Mouse (Mus musculus) liver, embryonic 14.5 days (tissue): ENCODE data around the gene Ccnt1. TPM values are rescaled to one million over a fixed set of nuclear protein-coding genes. Genes with fewer than 3 reads are reported as not detected.
"Not testable (repeated sequence)": the region's sequence is repeated elsewhere in the genome, so short reads cannot be mapped to it uniquely, and the experiment has no call there.

Experiments used
- ATAC-seq: fragments of 200-750 bp; cut with Nextera tagmentation; 2 replicates; pipeline ENCODE4 v1.8.0; 2017; ENCODE audit warnings: moderate number of reproducible peaks, mild to moderate bottlenecking, moderate library complexity; ENCODE audit not compliant: insufficient read depth
- DNase-seq, 3 experiments: peaks; one replicate each; pipeline ENCODE4 v3.0.0-alpha.2; 2012 to 2013; ENCODE audit warnings: low read depth in 3 of 3, low spot score in 3 of 3
- H3K27ac ChIP-seq: fragments of 300-500 bp; sonication (generic); 2 replicates; pipeline ENCODE4 v1.5.1; 2014; ENCODE audit warnings: moderate library complexity, mild to moderate bottlenecking, control low read depth, inconsistent platforms
- H3K27me3 ChIP-seq: fragments of 300-500 bp; sonication (generic); 2 replicates; pipeline ENCODE4 v1.6.1; 2014; ENCODE audit warnings: mild to moderate bottlenecking, low read length, moderate library complexity; ENCODE audit not compliant: control insufficient read depth, insufficient read depth
- H3K36me3 ChIP-seq: fragments of 300-500 bp; sonication (generic); replicated peaks from 2 replicates; pipeline ENCODE4 v1.6.1; 2014; ENCODE audit warnings: low read depth; ENCODE audit not compliant: control insufficient read depth, insufficient read depth
- H3K4me1 ChIP-seq, 2 experiments: fragments of 200-500 bp in 1 of 2; fragments of 300-500 bp in 1 of 2; sonication (generic) in 1 of 2; replicated peaks; 2 replicates each; pipeline ENCODE4 v1.6.1; 2012 to 2014; ENCODE audit warnings: antibody characterized with exemption in 1 of 2, inconsistent platforms in 1 of 2, low read length in 1 of 2; ENCODE audit not compliant: control insufficient read depth in 2 of 2, insufficient read depth in 2 of 2
- H3K4me2 ChIP-seq: fragments of 300-500 bp; sonication (generic); 2 replicates; pipeline ENCODE4 v1.6.1; 2014; ENCODE audit warnings: low read depth, mild to moderate bottlenecking, control low read depth, moderate library complexity
- H3K4me3 ChIP-seq, 2 experiments: fragments of 200-500 bp in 1 of 2; fragments of 300-500 bp in 1 of 2; sonication (generic) in 1 of 2; 2 replicates each; pipeline ENCODE4 v1.5.1; 2012 to 2014; ENCODE audit warnings: low read depth in 2 of 2, low read length in 2 of 2, mild to moderate bottlenecking in 2 of 2, control low read depth in 1 of 2, inconsistent platforms in 1 of 2, moderate library complexity in 1 of 2; ENCODE audit not compliant: insufficient read depth in 1 of 2
- H3K9ac ChIP-seq: fragments of 300-500 bp; sonication (generic); replicated peaks from 2 replicates; pipeline ENCODE4 v1.6.1; 2014; ENCODE audit warnings: mild to moderate bottlenecking, control low read depth, moderate library complexity
- H3K9me3 ChIP-seq: fragments of 300-500 bp; sonication (generic); 2 replicates; pipeline ENCODE4 v1.6.1; 2016; ENCODE audit warnings: low read length, mixed read lengths; ENCODE audit not compliant: control insufficient read depth
- CTCF ChIP-seq: IDR thresholded peaks from 2 replicates; pipeline ENCODE4 v1.5.1; 2016; ENCODE audit warnings: antibody characterized with exemption, low read depth, control low read depth
- EP300 ChIP-seq: IDR thresholded peaks from 2 replicates; pipeline ENCODE4 v1.6.1; 2016; ENCODE audit warnings: antibody characterized with exemption, low read depth
- WGBS: fragments of 180-500 bp; shearing (Covaris S2); extraction: QIAGEN DNeasy Blood & Tissue Kit; methylation state at CpG from one replicate; pipeline ENCODE4 v1.1.7; 2014; ENCODE audit not compliant: insufficient replicate concordance; 5-methylcytosine and 5-hydroxymethylcytosine counted together
- polyA plus RNA-seq, 2 experiments: library from polyadenylated mRNA; depleted of rRNA in 1 of 2; stranded (reverse) in 1 of 2; unstranded in 1 of 2; fragments of >200 nt; fragmentation: Nextera tagmentation in 1 of 2; extraction: Ambion mirVana in 1 of 2; gene quantifications; 2 replicates each; pipeline versions ENCODE4 v1.2.1 to v1.2.3; 2012 to 2014

The Ccnt1 gene
- polyA plus RNA-seq, 2 experiments: 8.2 to 23.7 TPM

DNA sequence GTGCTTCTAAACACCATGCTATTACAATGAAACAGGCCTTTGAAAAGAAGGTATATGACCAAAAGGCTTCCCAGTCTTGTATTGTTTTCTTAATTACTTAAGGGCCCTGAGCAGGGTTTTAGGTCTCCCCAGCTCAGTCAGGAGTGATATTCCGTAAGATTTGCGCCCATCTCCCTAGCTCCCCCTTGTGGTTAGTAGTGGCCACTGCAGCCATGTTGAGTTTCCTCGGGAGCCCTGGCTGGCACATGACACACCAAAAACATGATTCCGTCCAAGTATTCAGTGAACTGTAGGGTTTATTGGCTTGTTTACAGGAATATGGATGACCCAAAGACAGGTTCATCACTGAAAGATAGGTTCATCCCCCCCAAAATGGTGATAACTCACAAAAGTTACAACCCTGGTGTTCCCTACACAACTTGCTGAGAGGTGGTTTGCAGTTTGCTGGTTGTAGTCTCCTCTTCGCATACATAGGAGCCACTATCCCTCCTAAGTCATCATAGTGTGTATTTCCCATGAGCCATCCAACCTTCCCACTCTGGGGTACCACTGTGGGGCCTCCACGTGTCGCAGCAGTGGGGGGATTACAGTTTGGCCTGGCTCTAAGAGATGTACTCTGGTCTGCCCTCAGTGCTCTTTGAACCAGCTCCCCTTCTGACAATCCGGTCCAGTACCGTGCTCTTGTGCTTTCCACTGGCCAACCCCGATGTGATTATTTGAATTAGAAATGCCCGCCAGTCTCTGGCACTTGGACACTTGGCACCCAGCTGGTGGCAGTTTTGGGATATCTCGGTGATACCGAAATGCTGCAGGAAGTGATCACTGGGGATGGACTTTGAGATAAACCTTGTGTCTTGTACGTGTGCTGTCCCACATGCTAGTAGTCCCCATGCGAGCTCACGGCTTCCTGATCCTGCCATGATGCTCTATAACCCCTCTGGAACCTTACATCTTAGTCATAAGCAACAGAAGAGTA is 53.1 kb downstream of the Ccnt1 start:
- peak in 1 of 3 experiments; percentile 34 for DNase-seq
- 46% methylated on average over 16 of the region's 16 CpGs for WGBS
- H3K9ac ChIP-seq: no peak overlapping the region
- H3K27ac ChIP-seq: no peak overlapping the region
- H3K4me3 ChIP-seq: no peak overlapping the region
- H3K36me3 ChIP-seq: peaks cover 41% of the 10 kb centered on the region
- H3K9me3 ChIP-seq: no peaks in the 10 kb centered on the region
- H3K4me2 ChIP-seq: no peak overlapping the region
- TF ChIP-seq CTCF (peak; percentile 98), EP300 (no peak)
- H3K27me3 ChIP-seq: no peaks in the 10 kb centered on the region
- H3K4me1 ChIP-seq: no peaks in the 10 kb centered on the region
- peak; percentile 42 for ATAC-seq

DNA sequence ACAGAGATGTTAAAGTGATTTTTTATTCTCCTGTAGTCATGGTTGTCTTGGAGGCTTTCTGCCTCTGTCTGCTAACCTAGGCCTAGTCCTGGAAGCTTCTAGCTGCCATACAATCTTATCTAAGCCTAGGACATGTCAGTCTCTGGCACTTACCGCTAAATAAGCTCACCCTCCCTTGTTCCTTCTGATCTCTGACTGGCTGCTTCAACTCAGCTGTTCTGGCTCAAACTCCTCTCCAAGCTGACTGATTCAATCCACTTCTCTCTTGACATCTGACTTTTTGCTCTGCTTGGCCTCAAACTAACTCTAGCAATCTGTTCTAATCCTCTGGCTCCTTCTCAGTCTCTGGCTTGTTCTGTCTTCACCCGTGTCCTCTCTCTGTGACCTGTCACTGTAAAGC is 55.9 kb downstream of the Ccnt1 start:
- H3K27me3 ChIP-seq: not testable (repeated sequence)
- peaks cover 15% of the 10 kb centered on the region for H3K36me3 ChIP-seq
- 47% methylated on average over 2 of the region's 2 CpGs for WGBS

DNA sequence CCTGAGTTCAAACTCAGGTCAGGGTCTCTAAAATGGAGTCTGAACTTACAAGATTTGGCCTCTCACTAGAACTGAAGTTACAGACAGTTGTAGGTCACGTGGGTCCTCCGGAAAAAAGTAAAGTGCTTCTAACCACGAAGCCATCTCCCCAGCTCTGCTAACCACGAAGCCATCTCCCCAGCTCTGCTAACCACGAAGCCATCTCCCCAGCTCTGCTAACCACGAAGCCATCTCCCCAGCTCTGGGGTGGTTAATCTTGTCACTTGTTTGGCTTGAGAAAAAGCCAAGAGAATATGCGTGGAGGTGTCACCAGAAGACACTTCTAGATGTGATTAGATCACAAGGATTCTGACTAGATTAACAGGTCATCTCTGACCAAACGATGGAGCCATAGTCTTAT is 56.6 kb downstream of the Ccnt1 start:
- TF ChIP-seq EP300 (no peak), CTCF (no peak)
- no peaks in the 10 kb centered on the region for H3K9me3 ChIP-seq
- no peak for DNase-seq
- no peak overlapping the region for H3K27ac ChIP-seq
- H3K4me2 ChIP-seq: no peak overlapping the region
- peaks cover 0 to 3% of the 10 kb centered on the region in 2 experiments; a peak in 2 of 4 replicates for H3K4me1 ChIP-seq
- H3K9ac ChIP-seq: no peak overlapping the region
- no peak for ATAC-seq
- no peaks in the 10 kb centered on the region for H3K27me3 ChIP-seq
- no peak overlapping the region for H3K4me3 ChIP-seq
- WGBS: 16% methylated on average over 8 of the region's 8 CpGs
- H3K36me3 ChIP-seq: peaks cover 9% of the 10 kb centered on the region

More for the DNA sequence above, 55.9 kb downstream of the Ccnt1 start:
- H3K27ac ChIP-seq, H3K9ac ChIP-seq, H3K4me1 ChIP-seq, H3K4me3 ChIP-seq, H3K9me3 ChIP-seq, DNase-seq, ATAC-seq, H3K4me2 ChIP-seq: not testable (repeated sequence)

DNA sequence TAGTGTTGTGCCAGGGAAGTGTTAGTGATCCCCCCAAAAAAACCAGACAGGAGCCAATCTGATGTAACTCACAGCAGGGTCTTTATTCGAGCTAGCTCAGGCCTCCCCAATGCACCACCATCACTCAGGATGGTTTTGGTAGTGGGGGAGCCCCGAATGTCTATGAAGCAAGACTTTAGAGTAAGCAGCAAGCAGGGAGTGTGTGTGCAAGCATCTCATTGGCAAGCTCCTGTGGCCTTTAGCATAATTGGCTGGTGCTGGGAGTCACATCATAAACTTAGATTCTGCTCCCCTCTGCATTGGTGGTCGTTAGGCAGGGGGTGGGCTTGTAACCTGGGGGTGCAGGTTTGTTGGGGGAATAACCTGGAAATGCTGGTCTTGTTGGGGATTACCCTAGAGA is 57.0 kb downstream of the Ccnt1 start:
- 30% methylated on average over 3 of the region's 3 CpGs for WGBS
- H3K9ac ChIP-seq, ATAC-seq: not testable (repeated sequence)

DNA sequence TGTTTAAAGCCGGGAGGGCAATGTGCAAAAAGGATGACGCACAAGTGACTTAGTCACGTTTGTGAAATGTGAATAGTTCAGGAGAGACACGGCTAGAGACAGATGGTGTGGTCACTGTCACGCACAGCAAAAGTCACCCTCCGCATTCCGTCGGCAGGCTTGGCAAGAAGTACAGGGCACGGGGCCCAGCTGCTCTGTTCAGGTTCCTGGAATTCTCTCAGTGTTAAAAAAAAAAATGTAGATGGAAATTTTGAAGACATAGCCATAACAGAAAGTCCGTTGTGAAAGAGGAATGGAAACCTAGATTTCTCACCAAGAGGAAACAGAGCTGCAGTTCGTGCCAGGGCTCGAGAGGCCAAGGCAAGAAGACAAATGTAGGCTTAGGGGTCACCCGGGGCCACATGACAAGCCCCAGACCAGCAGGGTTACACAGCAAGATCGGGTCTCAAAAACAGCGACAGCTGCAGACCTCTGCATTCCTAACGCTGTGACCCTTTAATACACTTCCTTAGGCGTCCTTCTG is 57.9 kb downstream of the Ccnt1 start:
- H3K4me3 ChIP-seq: no peak overlapping the region
- no peak overlapping the region for H3K27ac ChIP-seq
- DNase-seq (no peak), ATAC-seq (no peak)
- H3K9me3 ChIP-seq: no peaks in the 10 kb centered on the region
- H3K4me2 ChIP-seq: no peak overlapping the region
- 57% methylated on average over 17 of the region's 17 CpGs for WGBS
- H3K4me1 ChIP-seq: peaks cover 0 to 3% of the 10 kb centered on the region in 2 experiments; a peak in 2 of 4 replicates
- TF ChIP-seq EP300 (no peak), CTCF (no peak)
- H3K9ac ChIP-seq: no peak overlapping the region
- no peaks in the 10 kb centered on the region for H3K27me3 ChIP-seq
- H3K36me3 ChIP-seq: peaks cover 3% of the 10 kb centered on the region

More for the DNA sequence above, 57.0 kb downstream of the Ccnt1 start:
- H3K9me3 ChIP-seq, H3K4me2 ChIP-seq, H3K36me3 ChIP-seq, H3K27me3 ChIP-seq, H3K27ac ChIP-seq, H3K4me1 ChIP-seq, DNase-seq, H3K4me3 ChIP-seq: not testable (repeated sequence)
